Mouse (Mus musculus) brain, embryonic 14.5 days (tissue): ENCODE measurements at regions not wholly inside any gene's neighbourhood (a gene's known extent, or its start where the extent isn't known, plus 50 kb on each side); places are given as distances from the start of the nearest gene placed in this dataset.

Experiments used
- CTCF ChIP-seq: fragments of 200-500 bp; IDR thresholded peaks from 2 replicates; pipeline ENCODE4 v1.5.1; 2012; ENCODE audit warnings: inconsistent platforms, mild to moderate bottlenecking, moderate library complexity, borderline replicate concordance; ENCODE audit not compliant: insufficient read depth, insufficient read length; ENCODE audit errors: extremely low read depth
- POLR2A ChIP-seq: fragments of 200-500 bp; IDR thresholded peaks from 2 replicates; pipeline ENCODE4 v1.6.1; 2012; ENCODE audit warnings: mild to moderate bottlenecking, inconsistent platforms, borderline replicate concordance; ENCODE audit not compliant: poor library complexity, insufficient read depth, insufficient read length, severe bottlenecking; ENCODE audit errors: extremely low read depth

DNA sequence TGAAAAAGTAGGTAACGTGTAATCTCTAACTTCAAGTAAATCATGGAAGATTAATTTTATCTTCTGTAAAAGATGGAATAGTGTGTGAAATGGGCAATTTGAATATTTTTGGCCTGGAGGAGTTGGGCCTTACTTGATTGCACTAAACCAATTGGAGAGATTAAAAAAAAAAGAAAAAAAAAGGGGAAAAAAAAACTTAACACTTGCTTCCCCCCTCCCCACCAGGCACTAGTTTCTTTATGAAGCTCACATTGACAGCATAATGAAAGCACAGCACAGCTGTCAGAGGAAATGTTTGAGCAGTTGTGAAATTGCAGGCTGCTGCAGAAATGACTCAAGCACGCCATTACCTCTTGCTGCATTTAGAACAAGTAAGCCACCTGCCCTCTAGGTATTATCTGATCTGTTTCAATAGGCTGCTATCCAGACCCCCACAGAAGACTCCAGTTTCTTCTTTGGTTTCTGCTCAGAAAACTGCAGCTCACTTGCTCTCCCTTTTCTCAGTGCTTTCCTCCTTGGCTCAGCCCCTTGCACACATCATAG, 297.9 kb downstream of the D3Ertd751e start:
- TF ChIP-seq CTCF = no peak
- TF ChIP-seq POLR2A = no peak
